Mouse (Mus musculus): ENCODE data around the gene Dynlt3. TPM values are rescaled to one million over a fixed set of nuclear protein-coding genes. Genes with fewer than 3 reads are reported as not detected.
"Not testable (repeated sequence)": the region's sequence is repeated elsewhere in the genome, so short reads cannot be mapped to it uniquely, and the experiment has no call there.

Gene Dynlt3
- 25.0 and 29.2 TPM in 2 replicates for polyA plus RNA-seq (2012; rRNA removed)

GRCm38 (mm10) chrX:9662391-9663111 is at the start of gene Dynlt3:
TSS of gene Dynlt3 (minus strand) at chrX:9663003.
- TF ChIP-seq CTCF (IDR thresholded peaks at IDR 0.05; ENCODE audit: borderline replicate concordance, extremely low read depth, insufficient read depth, insufficient read length) (no peak), POLR2A (IDR thresholded peaks at IDR 0.05; ENCODE audit: borderline replicate concordance, extremely low read depth, insufficient read depth, insufficient read length, poor library complexity, severe bottlenecking) (peak; percentile 22; the same call in 1 of the 2 replicates)

GRCm38 (mm10) chrX:9699815-9700214 is 37.0 kb upstream of the Dynlt3 start:
- DNase-seq (ENCODE audit: low read depth): no peak
- TF ChIP-seq POLR2A (IDR thresholded peaks at IDR 0.05; ENCODE audit: borderline replicate concordance, extremely low read depth, insufficient read depth, insufficient read length, poor library complexity, severe bottlenecking): no peak
- TF ChIP-seq CTCF (IDR thresholded peaks at IDR 0.05; ENCODE audit: borderline replicate concordance, extremely low read depth, insufficient read depth, insufficient read length): no peak

More at GRCm38 (mm10) chrX:9662391-9663111, at the start of gene Dynlt3:
- peak; percentile 91 for DNase-seq (ENCODE audit: low read depth)

DNA sequence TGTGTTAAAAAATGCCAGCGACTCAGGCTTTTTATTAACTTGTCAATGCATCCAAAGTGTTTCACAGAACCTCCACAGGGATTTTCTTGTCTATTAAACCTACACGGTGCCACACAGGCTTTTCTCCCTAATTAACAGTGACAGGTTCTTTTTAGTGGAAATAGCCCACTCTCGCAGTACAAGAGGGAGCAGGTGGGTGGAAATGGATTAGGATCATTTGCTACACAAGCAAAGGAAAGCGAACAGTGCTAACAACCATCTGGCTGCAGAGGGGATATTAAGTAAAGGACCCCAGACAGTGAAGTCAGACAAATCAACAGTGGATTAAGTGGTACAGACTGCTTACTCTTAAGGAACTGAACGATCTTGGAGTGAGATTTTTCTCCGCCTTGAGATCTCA is 33.2 kb upstream of the Dynlt3 start:
- no peak for TF ChIP-seq CTCF (IDR thresholded peaks at IDR 0.05; ENCODE audit: borderline replicate concordance, extremely low read depth, insufficient read depth, insufficient read length)
- no peak for TF ChIP-seq POLR2A (IDR thresholded peaks at IDR 0.05; ENCODE audit: borderline replicate concordance, extremely low read depth, insufficient read depth, insufficient read length, poor library complexity, severe bottlenecking)
- DNase-seq (ENCODE audit: low read depth): peak; percentile 93

DNA sequence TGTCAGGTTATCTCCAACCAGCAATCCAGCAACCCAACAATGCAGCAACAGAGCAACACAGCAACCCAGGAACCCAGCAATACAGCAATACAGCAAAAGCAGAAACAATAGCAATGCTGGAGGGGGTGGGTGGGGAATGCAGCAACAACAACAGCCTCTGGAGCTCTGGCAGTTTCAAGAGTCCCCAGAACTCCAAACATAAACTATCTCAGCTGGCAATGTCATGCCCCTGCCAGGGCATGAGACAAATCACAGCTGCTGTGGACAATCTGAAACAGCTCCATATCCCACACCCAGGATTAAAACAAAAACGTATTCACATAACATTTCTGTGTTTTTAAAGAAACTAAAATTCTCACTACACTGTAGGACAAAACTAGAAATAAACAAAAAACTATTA is 9.2 kb upstream of the Dynlt3 start:
- no peak for DNase-seq (ENCODE audit: low read depth)
- no peak for TF ChIP-seq CTCF (IDR thresholded peaks at IDR 0.05; ENCODE audit: borderline replicate concordance, extremely low read depth, insufficient read depth, insufficient read length)
- TF ChIP-seq POLR2A (IDR thresholded peaks at IDR 0.05; ENCODE audit: borderline replicate concordance, extremely low read depth, insufficient read depth, insufficient read length, poor library complexity, severe bottlenecking): no peak

DNA sequence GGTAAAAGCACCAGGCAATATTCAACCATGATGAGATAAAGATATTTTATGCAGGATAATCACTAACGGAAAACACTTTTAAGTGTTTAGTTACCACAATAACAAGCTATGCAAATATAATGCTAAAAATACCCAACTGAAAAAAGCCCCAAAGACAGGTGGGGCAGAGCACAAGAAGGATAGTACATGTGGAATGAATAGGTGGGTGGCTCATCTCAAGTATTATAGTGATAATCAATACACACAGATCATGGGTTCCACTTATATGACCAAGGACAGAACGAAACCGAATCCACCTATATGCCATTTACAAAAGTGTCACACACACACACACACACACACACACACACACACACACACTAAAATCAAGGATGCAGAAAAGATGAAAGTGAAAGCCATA is 8.6 kb upstream of the Dynlt3 start:
- no peak for DNase-seq (ENCODE audit: low read depth)
- TF ChIP-seq POLR2A (IDR thresholded peaks at IDR 0.05; ENCODE audit: borderline replicate concordance, extremely low read depth, insufficient read depth, insufficient read length, poor library complexity, severe bottlenecking): no peak
- no peak for TF ChIP-seq CTCF (IDR thresholded peaks at IDR 0.05; ENCODE audit: borderline replicate concordance, extremely low read depth, insufficient read depth, insufficient read length)

GRCm38 (mm10) chrX:9652806-9653205 is 10.0 kb downstream of the Dynlt3 start:
- TF ChIP-seq CTCF (IDR thresholded peaks at IDR 0.05; ENCODE audit: borderline replicate concordance, extremely low read depth, insufficient read depth, insufficient read length) (no peak), POLR2A (IDR thresholded peaks at IDR 0.05; ENCODE audit: borderline replicate concordance, extremely low read depth, insufficient read depth, insufficient read length, poor library complexity, severe bottlenecking) (no peak)
- peak; percentile 51 for DNase-seq (ENCODE audit: low read depth)

GRCm38 (mm10) chrX:9640594-9640993 is 22.2 kb downstream of the Dynlt3 start:
- not testable (repeated sequence) for DNase-seq (ENCODE audit: low read depth)

GRCm38 (mm10) chrX:9640126-9640525 is 22.7 kb downstream of the Dynlt3 start:
- DNase-seq (ENCODE audit: low read depth): not testable (repeated sequence)

Other genes starting within 250 kb of the Dynlt3 start
- 0.16 and 0.40 TPM in 2 replicates for gene Cybb, start 175.2 kb downstream of the Dynlt3 start, polyA plus RNA-seq (2012; rRNA removed)
- gene H2al1o, start 90.6 kb downstream of the Dynlt3 start, polyA plus RNA-seq (2012; rRNA removed): not detected in 2 replicates
- not detected in 2 replicates for gene Hypm, start 183.9 kb upstream of the Dynlt3 start, polyA plus RNA-seq (2012; rRNA removed)
- gene H2al3, start 186.7 kb upstream of the Dynlt3 start, polyA plus RNA-seq (2012; rRNA removed): not detected in 2 replicates
- gene Sytl5, start 222.6 kb upstream of the Dynlt3 start, polyA plus RNA-seq (2012; rRNA removed): 0.33 and 0.51 TPM in 2 replicates

Data from brain, embryonic 14.5 days (tissue).